Comparison of ENCODE assay signal across 9 mouse cellular contexts in genomic region chr2:164793772-164794171, GRCm38 (mm10). TPM values are rescaled to one million over a fixed set of nuclear protein-coding genes. Genes with fewer than 3 reads are reported as not detected.
DNase-seq lines count a peak whose midpoint lies in the region; ATAC-seq and TF ChIP-seq lines count a peak whose summit lies in the region.
"Had no signal": no experiment of that assay in that cellular context is flagged by ENCODE, and none has a peak within 500 bp of the region (broad histone marks: within the 10 kb centered on the region; RNA-seq: fewer than 3 reads in every experiment).

No protein-coding gene starts in this region.

- TF ChIP-seq POLR2A in ES-Bruce4 (IDR thresholded peaks at IDR 0.05; ENCODE audit: insufficient read depth, low read length): no peak

- peaks cover 46% of the 10 kb centered on the region for H3K36me3 ChIP-seq in kidney, postnatal 0 days (ENCODE audit: insufficient read depth, low read length)
- H3K36me3 ChIP-seq in ES-Bruce4 (ENCODE audit: control insufficient read depth, insufficient read depth, low read length, poor library complexity, severe bottlenecking): peaks cover 13% of the 10 kb centered on the region
- peaks cover 89% of the 10 kb centered on the region for H3K36me3 ChIP-seq in limb, embryonic 10.5 days

- peak; percentile 24; the same call in 1 of the 2 replicates for TF ChIP-seq CTCF in kidney, postnatal 0 days (IDR thresholded peaks at IDR 0.05; ENCODE audit: low read depth)
- no peak for TF ChIP-seq CTCF in ES-Bruce4 (IDR thresholded peaks at IDR 0.05; ENCODE audit: low read depth, low read length)

- ATAC-seq in CD4-positive, CD25-positive, alpha-beta regulatory T cell, adult 4 months: no peak
- no peak for ATAC-seq in kidney, postnatal 0 days (replicated peaks; ENCODE audit: low FRiP score, low read depth)

- peak; percentile 48 for DNase-seq in CD4-positive, CD25-positive, alpha-beta regulatory T cell, adult 2 months (ENCODE audit: low read depth, low spot score)
- DNase-seq in kidney, postnatal 0 days (ENCODE audit: low spot score): peak; percentile 36
- no peak for DNase-seq in kidney, adult 8-10 months
- DNase-seq in induced T-regulatory cell, adult 2 months (ENCODE audit: low read depth): peak; percentile 49
- DNase-seq in urinary bladder, postnatal 4 days (ENCODE audit: low spot score in 2 of 2): no peak
- no peak for DNase-seq in limb, embryonic 10.5 days (ENCODE audit: low spot score)

- no peaks in the 10 kb centered on the region for H3K27me3 ChIP-seq in kidney, postnatal 0 days (ENCODE audit: insufficient read depth, low read length)
- H3K27me3 ChIP-seq in ES-Bruce4 (ENCODE audit: control insufficient read depth, insufficient read depth, low read length, poor library complexity, severe bottlenecking): no peaks in the 10 kb centered on the region
- H3K27me3 ChIP-seq in limb, embryonic 10.5 days (ENCODE audit: low read depth, poor library complexity, severe bottlenecking): no peaks in the 10 kb centered on the region

- H3K27ac ChIP-seq in kidney, postnatal 0 days: no peak overlapping the region
- peak overlapping the region; percentile 10; the same call in 1 of the 2 replicates for H3K27ac ChIP-seq in ES-Bruce4 (ENCODE audit: insufficient read depth, low read length)
- no peak overlapping the region for H3K27ac ChIP-seq in limb, embryonic 10.5 days

- TF ChIP-seq EP300 in ES-Bruce4 (IDR thresholded peaks at IDR 0.05; ENCODE audit: insufficient read depth, low read depth, low read length): no peak

- no peak overlapping the region for H3K9ac ChIP-seq in kidney, postnatal 0 days (ENCODE audit: low read depth, low read length)
- H3K9ac ChIP-seq in ES-Bruce4 (ENCODE audit: low read depth, poor library complexity, severe bottlenecking): no peak overlapping the region

- no peaks in the 10 kb centered on the region for H3K4me1 ChIP-seq in kidney, postnatal 0 days (replicated peaks; ENCODE audit: insufficient read depth, low read length)
- peaks cover 7% of the 10 kb centered on the region for H3K4me1 ChIP-seq in ES-Bruce4 (ENCODE audit: control insufficient read depth, insufficient read depth, low read length)
- peaks cover under 1% of the 10 kb centered on the region; the same call in 1 of the 2 replicates for H3K4me1 ChIP-seq in limb, embryonic 10.5 days

- no peak overlapping the region for H3K4me2 ChIP-seq in kidney, postnatal 0 days (ENCODE audit: low read length)

- no peak overlapping the region for H3K4me3 ChIP-seq in kidney, postnatal 0 days (replicated peaks; ENCODE audit: low read depth, low read length)
- H3K4me3 ChIP-seq in ES-Bruce4 (ENCODE audit: low read depth, low read length): no peak overlapping the region
- H3K4me3 ChIP-seq in limb, embryonic 10.5 days: no peak overlapping the region
- H3K4me3 ChIP-seq: erythroblast, embryonic 14.5 days had no signal

- 93% methylated on average over 2 of the region's 2 CpGs for WGBS in kidney, postnatal 0 days
- WGBS in limb, embryonic 10.5 days: 94% methylated on average over 2 of the region's 2 CpGs

- no peaks in the 10 kb centered on the region for H3K9me3 ChIP-seq in kidney, postnatal 0 days (replicated peaks; ENCODE audit: low read length)
- H3K9me3 ChIP-seq in ES-Bruce4 (replicated peaks; ENCODE audit: control insufficient read depth, insufficient read depth, low read length, poor library complexity, severe bottlenecking): no peaks in the 10 kb centered on the region
- H3K9me3 ChIP-seq in limb, embryonic 10.5 days (replicated peaks): no peaks in the 10 kb centered on the region

RNA-seq across cellular contexts. Expression of gene Snx21, which starts 8.1 kb away (rescaled TPM):
- polyA plus RNA-seq in CD4-positive, CD25-positive, alpha-beta regulatory T cell, adult 4 months (2017; shearing (Covaris generic)): 1 to 10 TPM; 4.9 to 7.7 TPM
- 19.9 and 21.7 TPM in 2 replicates for polyA plus RNA-seq in kidney, postnatal 0 days (2015; fragmentation: Nextera tagmentation; extraction: Ambion mirVana)
- 10.7 and 11.2 TPM in 2 replicates for polyA plus RNA-seq in ES-Bruce4 (2011; ENCODE audit: insufficient read depth, insufficient read length, low read depth, missing spikeins)
- polyA plus RNA-seq in limb, embryonic 10.5 days (2016; fragmentation: Nextera tagmentation; extraction: Ambion mirVana): 9.0 and 12.2 TPM in 2 replicates

RNA-seq across cellular contexts. Expression of gene Acot8, which starts 10.9 kb away (rescaled TPM):
- polyA plus RNA-seq in CD4-positive, CD25-positive, alpha-beta regulatory T cell, adult 4 months (2017; shearing (Covaris generic)): 10 to 100 TPM; 32.5 to 42.2 TPM
- polyA plus RNA-seq in kidney, postnatal 0 days (2015; fragmentation: Nextera tagmentation; extraction: Ambion mirVana): 28.7 and 33.2 TPM in 2 replicates
- polyA plus RNA-seq in ES-Bruce4 (2011; ENCODE audit: insufficient read depth, insufficient read length, low read depth, missing spikeins): 15.0 and 15.7 TPM in 2 replicates
- 14.7 and 18.4 TPM in 2 replicates for polyA plus RNA-seq in limb, embryonic 10.5 days (2016; fragmentation: Nextera tagmentation; extraction: Ambion mirVana)

RNA-seq across cellular contexts. Expression of gene Zswim3, which starts 11.1 kb away (rescaled TPM):
- 1 to 10 TPM; 7.0 to 8.1 TPM for polyA plus RNA-seq in CD4-positive, CD25-positive, alpha-beta regulatory T cell, adult 4 months (2017; shearing (Covaris generic))
- polyA plus RNA-seq in kidney, postnatal 0 days (2015; fragmentation: Nextera tagmentation; extraction: Ambion mirVana): 5.2 and 5.4 TPM in 2 replicates
- polyA plus RNA-seq in ES-Bruce4 (2011; ENCODE audit: insufficient read depth, insufficient read length, low read depth, missing spikeins): 10.7 and 12.1 TPM in 2 replicates
- 9.1 and 9.9 TPM in 2 replicates for polyA plus RNA-seq in limb, embryonic 10.5 days (2016; fragmentation: Nextera tagmentation; extraction: Ambion mirVana)

RNA-seq across cellular contexts. Expression of gene Tnnc2, which starts 14.0 kb away (rescaled TPM):
- polyA plus RNA-seq in CD4-positive, CD25-positive, alpha-beta regulatory T cell, adult 4 months (2017; shearing (Covaris generic)): not detected
- polyA plus RNA-seq in kidney, postnatal 0 days (2015; fragmentation: Nextera tagmentation; extraction: Ambion mirVana): 0.45 and 1.0 TPM in 2 replicates
- polyA plus RNA-seq in ES-Bruce4 (2011; ENCODE audit: insufficient read depth, insufficient read length, low read depth, missing spikeins): 0.88 and 1.6 TPM in 2 replicates
- 0.79 and 1.3 TPM in 2 replicates for polyA plus RNA-seq in limb, embryonic 10.5 days (2016; fragmentation: Nextera tagmentation; extraction: Ambion mirVana)
- polyA plus RNA-seq: erythroblast, embryonic 14.5 days had no signal

RNA-seq across cellular contexts. Expression of gene Ube2c, which starts 24.1 kb away (rescaled TPM):
- 10 to 100 TPM in 1 of 2 experiments, 1 to 10 TPM in 1; 7.7 to 11.4 TPM for polyA plus RNA-seq in CD4-positive, CD25-positive, alpha-beta regulatory T cell, adult 4 months (2017; shearing (Covaris generic))
- polyA plus RNA-seq in kidney, postnatal 0 days (2015; fragmentation: Nextera tagmentation; extraction: Ambion mirVana): 132 and 156 TPM in 2 replicates
- polyA plus RNA-seq in ES-Bruce4 (2011; ENCODE audit: insufficient read depth, insufficient read length, low read depth, missing spikeins): 366 and 371 TPM in 2 replicates
- 607 and 617 TPM in 2 replicates for polyA plus RNA-seq in limb, embryonic 10.5 days (2016; fragmentation: Nextera tagmentation; extraction: Ambion mirVana)

Comparison
In these comparisons a context has a peak if more than half of its experiments do, and no peak if none do; other contexts are left out.
1. DNase-seq: peak in CD4-positive, CD25-positive, alpha-beta regulatory T cell, adult 2 months (single experiment), kidney, postnatal 0 days (single experiment) and induced T-regulatory cell, adult 2 months (single experiment); none in kidney, adult 8-10 months (0 of 2), urinary bladder, postnatal 4 days (0 of 2) and limb, embryonic 10.5 days (single experiment).